Mouse (Mus musculus) layer of hippocampus, adult 9-11 months (tissue): Measurements from ENCODE around the gene Tbc1d22b.

Experiments
- DNase-seq: peaks from one replicate; pipeline ENCODE4 v3.0.0; 2022

Tbc1d22b gene

DNA sequence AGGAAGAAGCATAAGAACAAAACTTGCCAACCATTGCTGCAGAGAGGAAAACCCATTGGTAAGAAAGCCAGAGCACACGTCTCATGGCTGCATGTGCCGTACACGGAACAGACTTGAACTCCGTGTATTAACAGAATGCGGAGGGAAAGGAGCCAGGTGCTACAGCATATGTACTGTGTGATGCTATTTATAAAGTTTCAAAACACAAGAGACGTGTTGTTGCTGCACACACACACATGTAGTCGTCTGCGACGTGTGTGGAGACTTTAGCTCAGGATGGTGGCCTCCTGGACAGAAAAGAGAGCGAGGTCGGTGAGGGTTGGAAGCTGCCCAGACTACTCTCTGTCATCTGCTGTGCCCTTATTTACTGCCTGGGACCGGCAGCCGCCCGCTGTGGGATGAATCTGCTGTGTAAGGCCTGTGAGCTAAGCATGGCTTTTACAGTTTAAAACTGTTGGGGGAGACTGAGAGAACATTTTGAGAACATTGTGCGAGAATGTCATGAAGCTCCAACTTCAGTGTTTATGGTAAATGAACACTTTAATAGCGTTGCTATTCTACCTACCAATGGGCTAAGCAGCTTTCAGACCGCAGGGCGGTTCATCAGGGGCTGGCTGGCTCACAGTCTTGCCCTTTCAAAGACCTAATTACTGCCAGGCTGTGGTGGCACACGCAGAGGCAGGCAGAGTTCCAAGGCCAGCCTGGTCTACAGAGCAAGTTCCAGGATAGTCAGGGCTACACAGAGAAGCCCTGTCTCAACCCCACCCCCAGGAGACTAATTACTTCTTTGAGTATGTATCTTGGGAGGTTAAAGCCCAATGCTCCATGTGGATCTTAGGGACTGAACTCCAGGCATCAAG lies 6.5 kb upstream of the Tbc1d22b start:
- DNase-seq = peak; percentile 34

DNA sequence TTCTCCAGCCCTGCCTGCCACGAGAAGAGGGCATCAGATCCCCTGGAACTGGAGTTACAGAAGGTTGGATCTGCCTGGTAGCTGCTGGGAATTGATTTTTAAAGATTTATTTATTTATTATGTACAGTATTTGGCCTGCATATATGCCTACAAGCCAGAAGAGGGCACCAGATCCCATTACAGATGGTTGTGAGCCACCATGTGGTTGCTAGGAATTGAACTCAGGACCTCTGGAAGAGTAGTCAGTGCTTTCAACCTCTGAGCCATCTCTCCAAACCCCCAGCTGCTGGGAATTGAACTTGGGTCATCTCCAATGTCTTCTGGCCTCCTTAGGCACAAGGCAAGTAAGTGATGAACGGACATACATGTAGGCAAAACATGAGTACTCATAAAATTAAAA lies 5.5 kb upstream of the Tbc1d22b start:
- DNase-seq = no peak

GRCm38 (mm10) chr17:29545241-29545640 lies 4.3 kb upstream of the Tbc1d22b start:
- DNase-seq = no peak

DNA sequence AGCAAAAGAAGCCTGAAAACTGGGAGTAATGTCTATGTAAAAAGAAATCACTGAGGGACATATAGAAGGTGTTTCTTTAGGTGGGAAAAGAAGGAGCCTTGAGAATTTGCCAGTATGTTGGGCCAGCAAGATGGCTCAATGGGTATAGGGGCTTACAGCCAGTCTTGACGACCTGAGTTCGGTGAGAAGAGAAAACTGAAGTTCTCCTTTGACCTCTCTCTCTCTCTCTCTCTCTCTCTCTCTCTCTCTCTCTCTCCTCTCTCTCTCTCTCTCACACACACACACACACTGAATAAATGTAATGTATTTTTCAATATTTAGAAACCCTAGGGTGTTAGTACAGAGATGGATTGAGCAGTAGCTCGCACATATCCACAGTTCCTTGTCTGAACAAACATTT lies 1.1 kb upstream of the Tbc1d22b start:
- no peak for DNase-seq

GRCm38 (mm10) chr17:29548994-29549393 lies 591 bp upstream of the Tbc1d22b start:
- no peak for DNase-seq

- DNase-seq = no peak
Measured at GRCm38 (mm10) chr17:29551019-29551418, 1.4 kb downstream of the Tbc1d22b start.

DNA sequence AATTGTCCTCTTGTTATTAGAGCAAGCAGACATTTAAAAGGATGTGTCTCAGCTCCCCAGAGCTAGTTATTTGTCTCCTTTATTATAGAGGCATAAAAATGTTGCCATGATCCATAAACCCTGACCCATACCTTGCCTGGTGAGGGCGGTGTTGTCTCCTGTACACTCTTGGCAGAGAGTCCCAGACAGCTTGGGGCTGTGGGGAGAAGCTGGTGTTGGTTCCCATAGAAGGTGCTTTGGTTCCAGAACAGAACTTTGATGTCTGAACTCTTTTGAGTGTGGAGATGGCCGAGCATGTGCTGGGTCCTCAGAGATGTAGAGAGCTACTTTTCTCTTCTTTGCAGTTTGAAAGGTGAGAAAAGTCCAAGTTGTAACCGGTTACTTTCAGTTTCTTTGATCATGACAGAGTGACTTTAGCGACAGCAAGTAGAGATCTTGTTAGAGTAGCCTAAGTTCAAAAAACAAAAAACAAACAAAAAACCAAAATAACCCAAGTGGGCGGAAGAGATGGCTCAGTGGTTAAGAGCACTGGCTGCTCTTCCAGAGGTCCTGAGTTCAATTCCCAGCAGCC lies 2.7 kb downstream of the Tbc1d22b start, which contains the start of gene Tmem217:
Tmem217 (minus strand) TSS at position 224 of the 571 bp plus-strand sequence.
- DNase-seq = no peak

- DNase-seq = no peak
Measured at GRCm38 (mm10) chr17:29554176-29554575, 4.6 kb downstream of the Tbc1d22b start.

- DNase-seq = no peak
Measured at GRCm38 (mm10) chr17:29556456-29556855, 6.9 kb downstream of the Tbc1d22b start.

- no peak for DNase-seq
Measured at GRCm38 (mm10) chr17:29556893-29557292, 7.3 kb downstream of the Tbc1d22b start.

GRCm38 (mm10) chr17:29558476-29558875 lies 8.9 kb downstream of the Tbc1d22b start:
- no peak for DNase-seq

GRCm38 (mm10) chr17:29565521-29565920 lies 15.9 kb downstream of the Tbc1d22b start:
- no peak for DNase-seq

- no peak for DNase-seq
Measured at GRCm38 (mm10) chr17:29568435-29568834, 18.9 kb downstream of the Tbc1d22b start.

- DNase-seq = no peak
Measured at GRCm38 (mm10) chr17:29569831-29570230, 20.2 kb downstream of the Tbc1d22b start.

DNA sequence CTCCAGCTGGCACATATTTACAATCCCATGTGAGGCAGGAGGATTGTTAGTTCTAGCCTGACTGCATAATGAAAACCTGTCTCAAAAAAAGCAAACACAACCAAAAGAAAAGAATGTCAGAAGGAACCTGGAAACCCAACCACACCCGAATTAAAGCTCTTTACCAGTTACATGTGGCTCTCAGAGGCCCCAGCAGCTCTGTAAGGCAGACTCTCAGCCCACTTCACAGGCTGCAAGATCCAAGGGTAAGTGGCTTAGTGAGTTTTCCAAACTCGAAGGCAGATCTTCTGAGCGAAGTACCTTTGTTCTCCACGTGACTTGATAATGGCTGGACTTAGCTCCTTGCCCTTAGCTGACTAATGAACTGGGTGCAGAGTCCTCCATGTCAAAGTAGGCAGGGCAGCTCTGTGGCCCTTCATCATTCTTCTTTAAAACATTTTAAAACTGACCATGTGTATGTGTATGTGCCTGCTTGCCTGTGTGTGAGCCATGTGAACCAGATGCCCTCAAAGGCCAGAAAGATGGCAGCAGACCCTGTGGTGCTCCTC lies 30.1 kb downstream of the Tbc1d22b start:
- DNase-seq = no peak

DNA sequence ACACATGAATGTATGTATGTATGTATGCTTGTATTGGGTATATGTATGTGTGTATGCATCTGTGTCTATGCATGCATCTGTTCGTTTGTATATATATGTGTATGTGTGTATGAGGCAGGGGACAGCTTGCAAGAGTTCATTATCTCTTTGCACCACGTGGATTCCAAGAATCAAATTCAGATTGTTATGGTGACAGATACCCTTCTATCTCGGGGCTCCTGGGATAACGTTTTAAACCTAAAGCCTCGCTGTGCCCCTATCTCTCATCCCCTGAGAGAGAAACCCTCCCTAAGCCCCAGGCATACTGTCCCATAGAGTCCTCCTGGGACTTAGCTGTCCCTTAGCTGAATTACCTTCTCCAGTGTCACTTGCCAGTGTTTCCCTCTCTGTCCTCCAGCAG lies 34.0 kb downstream of the Tbc1d22b start:
- DNase-seq = no peak

DNA sequence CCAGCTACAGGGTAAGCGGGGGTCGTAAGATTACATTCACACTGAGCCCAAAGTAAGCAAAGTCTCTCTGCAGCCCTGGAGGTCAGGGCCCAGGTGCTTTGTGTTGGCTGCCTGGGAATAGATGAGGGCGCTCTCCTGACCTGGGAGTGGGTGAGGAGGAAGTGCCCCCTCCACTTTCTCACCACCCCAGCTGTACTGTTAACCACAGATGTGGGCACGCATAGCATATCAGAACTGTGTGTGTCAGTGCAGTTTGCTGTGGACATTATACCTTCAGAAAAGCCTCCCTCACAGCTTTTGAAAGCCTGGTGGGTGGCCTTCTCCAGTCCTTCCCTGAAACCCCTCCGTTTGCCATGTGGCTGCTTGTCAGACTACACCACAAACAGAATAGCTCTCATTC lies 34.7 kb downstream of the Tbc1d22b start:
- DNase-seq = no peak

- peak; percentile 54 for DNase-seq
Measured at GRCm38 (mm10) chr17:29584737-29585136, 35.2 kb downstream of the Tbc1d22b start.

- no peak for DNase-seq
Measured at GRCm38 (mm10) chr17:29585446-29585845, 35.9 kb downstream of the Tbc1d22b start.

- no peak for DNase-seq
Measured at GRCm38 (mm10) chr17:29586921-29587320, 37.3 kb downstream of the Tbc1d22b start.

DNA sequence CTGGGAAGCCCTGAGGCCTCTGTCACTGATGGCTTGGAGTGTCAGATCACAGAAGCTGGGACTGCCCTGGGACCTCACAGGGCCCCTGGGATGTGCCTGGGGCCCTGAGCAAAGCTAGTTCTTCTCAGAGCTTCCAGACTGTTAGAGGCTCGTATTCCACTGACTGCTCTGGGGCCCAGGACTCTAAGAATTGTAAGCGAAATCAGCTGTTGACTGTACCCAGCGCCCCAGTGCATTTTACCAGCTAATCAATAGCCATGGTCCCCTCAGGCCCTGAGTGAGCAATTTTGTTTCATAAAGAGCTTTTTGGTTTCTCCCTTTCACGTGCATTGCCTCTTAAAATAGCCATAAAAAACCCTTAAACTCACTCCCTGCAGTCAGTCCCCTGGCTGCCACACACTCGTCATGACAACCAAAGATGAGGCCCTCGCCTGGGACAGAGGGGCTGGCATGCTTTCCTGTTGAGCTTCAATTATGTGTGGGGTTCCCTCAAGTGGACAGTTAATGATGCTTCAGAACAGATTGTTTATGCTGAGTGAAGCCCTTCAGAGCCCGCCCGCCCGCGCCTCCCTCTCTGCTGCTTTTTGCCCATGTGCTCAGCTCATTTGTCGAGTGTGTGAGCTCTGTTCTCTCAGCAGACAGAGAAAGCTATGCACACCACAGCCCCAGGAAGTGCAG lies 39.8 kb downstream of the Tbc1d22b start:
- no peak for DNase-seq

DNA sequence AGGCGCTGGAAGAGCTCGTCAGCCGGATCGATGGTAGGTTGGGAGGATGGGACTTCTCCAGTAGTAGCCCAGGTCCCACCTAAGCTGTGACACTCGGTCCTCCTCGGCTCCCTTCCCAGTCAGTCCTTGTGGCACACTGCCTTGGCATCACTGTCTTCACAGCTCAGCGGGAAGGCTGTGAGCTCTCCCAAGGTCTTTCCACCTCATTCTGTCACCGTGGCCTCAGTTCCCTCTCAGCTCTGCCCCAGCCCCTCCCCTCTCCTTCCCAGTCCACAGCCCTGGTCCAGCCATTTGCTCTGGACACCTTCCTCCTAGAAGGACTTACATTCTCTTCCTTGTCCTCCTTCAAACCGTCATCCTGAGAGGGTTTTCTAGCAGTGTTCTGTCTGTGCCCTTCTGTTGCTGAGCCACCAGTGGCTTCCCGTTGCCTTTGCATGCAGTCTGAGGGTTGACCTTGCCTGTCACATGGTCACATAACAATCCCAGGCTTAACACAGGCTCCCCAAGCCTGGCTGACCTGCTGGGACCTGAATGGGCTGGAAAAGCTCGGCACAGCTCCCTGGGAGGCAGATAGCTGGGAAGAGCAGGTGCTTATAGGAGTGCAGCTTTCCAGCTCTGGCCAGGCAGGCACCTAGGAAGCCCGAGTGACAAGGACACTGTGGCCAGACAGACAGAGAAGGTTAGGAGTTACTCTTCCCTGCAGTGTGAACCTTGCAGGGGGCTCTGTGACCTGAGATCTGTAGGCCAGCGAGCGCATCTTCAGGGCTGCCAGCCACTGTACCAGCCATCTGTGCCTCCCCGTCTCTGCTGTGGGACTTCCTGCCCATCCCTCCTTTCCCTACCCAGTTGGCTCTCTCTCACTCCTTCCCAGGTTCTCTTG lies 46.5 kb downstream of the Tbc1d22b start:
- no peak for DNase-seq

GRCm38 (mm10) chr17:29596771-29597132 lies 47.2 kb downstream of the Tbc1d22b start:
- no peak for DNase-seq
